Comparison of ENCODE assay signal across 7 mouse cellular contexts in the genomic region with DNA sequence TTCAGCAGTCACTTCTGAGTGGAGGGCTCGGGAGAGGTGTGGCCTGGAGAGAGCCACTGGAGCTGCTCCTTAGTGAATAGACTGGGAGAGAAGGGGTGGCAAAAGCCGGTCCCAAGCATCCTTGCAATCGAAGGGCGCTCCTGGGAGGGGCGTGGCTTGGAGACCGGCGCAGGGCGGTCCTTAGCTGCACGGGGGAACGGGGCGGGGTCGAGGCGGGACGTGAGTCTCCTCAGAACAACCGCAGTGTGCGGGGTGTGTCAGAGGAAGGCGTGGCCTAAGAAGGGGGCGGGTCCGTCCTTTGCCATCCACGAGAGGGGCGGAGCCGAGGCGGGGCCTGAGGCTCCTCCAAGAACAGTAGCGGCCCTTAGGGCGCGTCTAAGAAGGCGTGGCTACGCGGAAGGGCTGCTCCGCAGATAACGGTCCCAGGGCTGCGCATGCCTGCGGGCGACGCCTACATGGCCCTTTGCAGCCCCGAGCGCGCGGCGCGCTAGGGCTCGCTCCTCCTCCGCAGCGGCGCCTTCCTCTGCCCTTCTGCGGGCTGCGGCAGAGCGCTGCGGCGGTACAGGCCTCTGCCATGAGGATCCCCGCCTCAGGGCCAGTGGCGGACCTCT. TPM values are rescaled to one million over a fixed set of nuclear protein-coding genes. Genes with fewer than 3 reads are reported as not detected.
DNase-seq lines count a peak whose midpoint lies in the region; ATAC-seq lines count a peak whose summit lies in the region.

No protein-coding gene starts in this region.

- peaks cover 29% of the 10 kb centered on the region for H3K27me3 ChIP-seq in embryonic facial prominence, embryonic 10.5 days (replicated peaks; ENCODE audit: low read depth, poor library complexity, severe bottlenecking)
- H3K27me3 ChIP-seq in limb, embryonic 10.5 days (ENCODE audit: low read depth, poor library complexity, severe bottlenecking): peaks cover 9% of the 10 kb centered on the region
- no peaks in the 10 kb centered on the region for H3K27me3 ChIP-seq in midbrain, embryonic 14.5 days (ENCODE audit: control insufficient read depth, insufficient read depth, low read length)

- peak; percentile 93 for ATAC-seq in granulocyte monocyte progenitor cell, adult 5-6 weeks (replicated peaks; ENCODE audit: poor library complexity, severe bottlenecking)
- peak; percentile 97 for ATAC-seq in midbrain, embryonic 14.5 days (ENCODE audit: low FRiP score, low TSS enrichment)

- no peaks in the 10 kb centered on the region; the same call in 1 of the 2 replicates for H3K36me3 ChIP-seq in embryonic facial prominence, embryonic 10.5 days (replicated peaks)
- no peaks in the 10 kb centered on the region for H3K36me3 ChIP-seq in limb, embryonic 10.5 days
- H3K36me3 ChIP-seq in midbrain, embryonic 14.5 days (ENCODE audit: control insufficient read depth, insufficient read depth, low read length): no peaks in the 10 kb centered on the region

- peak overlapping the region; percentile 83 for H3K4me3 ChIP-seq in embryonic facial prominence, embryonic 10.5 days
- H3K4me3 ChIP-seq in limb, embryonic 10.5 days: peak overlapping the region; percentile 92
- peak overlapping the region; percentile 85 for H3K4me3 ChIP-seq in midbrain, embryonic 14.5 days (replicated peaks; ENCODE audit: low read depth, low read length)

- no peaks in the 10 kb centered on the region for H3K9me3 ChIP-seq in embryonic facial prominence, embryonic 10.5 days
- H3K9me3 ChIP-seq in limb, embryonic 10.5 days (replicated peaks): no peaks in the 10 kb centered on the region
- no peaks in the 10 kb centered on the region for H3K9me3 ChIP-seq in midbrain, embryonic 14.5 days (ENCODE audit: control insufficient read depth, low read length)

- WGBS in embryonic facial prominence, embryonic 10.5 days: under 1% methylated on average over 52 of the region's 52 CpGs
- under 1% methylated on average over 52 of the region's 52 CpGs for WGBS in limb, embryonic 10.5 days
- whole genome bisulfite sequencing in midbrain, embryonic 14.5 days: under 1% methylated on average over 51 of the region's 52 CpGs

- peak overlapping the region; percentile 93 for H3K27ac ChIP-seq in embryonic facial prominence, embryonic 10.5 days (replicated peaks)
- H3K27ac ChIP-seq in limb, embryonic 10.5 days: peak overlapping the region; percentile 94
- peak overlapping the region; percentile 91 for H3K27ac ChIP-seq in midbrain, embryonic 14.5 days (replicated peaks; ENCODE audit: low read depth, low read length)

- peak overlapping the region; percentile 91 for H3K9ac ChIP-seq in midbrain, embryonic 14.5 days (replicated peaks; ENCODE audit: low read length)

- H3K4me2 ChIP-seq in midbrain, embryonic 14.5 days (ENCODE audit: low read length): peak overlapping the region; percentile 66

- peak; percentile 100 for DNase-seq in adrenal gland, postnatal 10 days
- peak; percentile 100 for DNase-seq in embryonic facial prominence, embryonic 10.5 days (ENCODE audit: low spot score)
- peak; percentile 99 for DNase-seq in kidney, adult 11 months
- peak; percentile 98 for DNase-seq in limb, embryonic 10.5 days (ENCODE audit: low spot score)
- peak; percentile 98 for DNase-seq in midbrain, embryonic 14.5 days
- DNase-seq in spleen, adult 18-20 months: peak; percentile 100

- peaks cover 22% of the 10 kb centered on the region for H3K4me1 ChIP-seq in embryonic facial prominence, embryonic 10.5 days
- H3K4me1 ChIP-seq in limb, embryonic 10.5 days: 0 out of 2 replicates have a peak, but pooled peaks cover 6% of the 10 kb centered on the region
- peaks cover 13% of the 10 kb centered on the region for H3K4me1 ChIP-seq in midbrain, embryonic 14.5 days (ENCODE audit: control insufficient read depth, insufficient read depth, low read length)

RNA-seq across cellular contexts. Expression of gene Sacs, which starts 34.4 kb away (rescaled TPM):
- 10 to 100 TPM in 1 of 2 experiments, 1 to 10 TPM in 1; 8.6 to 15.4 TPM for total RNA-seq in adrenal gland, postnatal 10 days (2021)
- 2.3 and 2.8 TPM in 2 replicates for polyA plus RNA-seq in embryonic facial prominence, embryonic 10.5 days (2016; fragmentation: Nextera tagmentation; extraction: Ambion mirVana)
- total RNA-seq in granulocyte monocyte progenitor cell, adult 5-6 weeks (2014; fragmentation: Nextera tagmentation): 10.2 and 13.8 TPM in 2 replicates
- total RNA-seq in granulocyte monocyte progenitor cell, adult 5-6 weeks (2017): 16.8 and 17.7 TPM in 2 replicates
- polyA plus RNA-seq in limb, embryonic 10.5 days (2016; fragmentation: Nextera tagmentation; extraction: Ambion mirVana): 2.1 TPM in 2 replicates
- 12.5 and 16.3 TPM in 2 replicates for polyA plus RNA-seq in midbrain, embryonic 14.5 days (2014; fragmentation: Nextera tagmentation; extraction: Ambion mirVana)

Comparison
In these comparisons a context has a peak if more than half of its experiments do, and no peak if none do; other contexts are left out.
1. Peak in every context shown above with its lines: DNase-seq, ATAC-seq, H3K4me3 ChIP-seq and H3K27ac ChIP-seq.